Mouse (Mus musculus): ENCODE results near the gene Lmbr1l. TPM values are rescaled to one million over a fixed set of nuclear protein-coding genes. Genes with fewer than 3 reads are reported as not detected.

Lmbr1l gene
- 23.9 and 25.3 TPM in 2 replicates for polyA plus RNA-seq (2016; fragmentation: Nextera tagmentation; extraction: Ambion mirVana)

- H3K4me3 ChIP-seq: peak within 1 kb of the TSS; percentile 95
- no peaks in the 10 kb centered on the region for H3K9me3 ChIP-seq
- WGBS: under 1% methylated on average over 81 of the region's 82 CpGs
- peak; percentile 99 for DNase-seq (ENCODE audit: extremely low spot score, low spot score)
- H3K36me3 ChIP-seq (replicated peaks): peaks cover 28% of the 10 kb centered on the region
- H3K27me3 ChIP-seq (ENCODE audit: poor library complexity, severe bottlenecking): no peaks in the 10 kb centered on the region
- H3K27ac ChIP-seq: peak within 1 kb of the TSS; percentile 95
- peaks cover 28% of the 10 kb centered on the region for H3K4me1 ChIP-seq
These were observed at the start of gene Lmbr1l for GRCm38 (mm10) chr15:98917538-98918498. TSS of gene Lmbr1l (minus strand) at chr15:98918231.

DNA sequence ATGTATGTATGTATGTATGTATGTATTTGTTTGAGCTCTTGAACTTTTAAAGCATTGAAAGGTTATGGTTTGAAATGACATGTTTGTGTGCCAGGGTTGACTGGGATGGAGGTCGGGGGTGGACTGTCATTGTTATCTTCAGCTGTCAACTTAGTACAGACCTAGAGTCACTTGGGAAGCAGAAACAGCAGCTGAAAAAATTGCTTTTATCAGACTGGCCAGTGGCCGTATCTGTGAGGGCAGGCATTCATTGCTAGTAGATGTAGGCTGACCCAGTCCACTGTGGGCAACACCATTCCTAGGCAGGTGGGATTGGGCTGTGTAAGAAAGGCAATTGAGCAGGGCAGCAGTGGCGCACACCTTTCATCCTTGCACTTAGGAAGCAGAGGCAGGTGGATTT is 41.5 kb upstream of the Lmbr1l start:
- no peak overlapping the region for H3K4me3 ChIP-seq
- no peak overlapping the region for H3K27ac ChIP-seq

GRCm38 (mm10) chr15:98958901-98959420 is 40.9 kb upstream of the Lmbr1l start:
- H3K9me3 ChIP-seq: peaks cover 2% of the 10 kb centered on the region; the same call in 1 of the 2 replicates
- no peak overlapping the region for H3K27ac ChIP-seq
- WGBS: 89% methylated on average over 4 of the region's 4 CpGs
- H3K27me3 ChIP-seq (ENCODE audit: poor library complexity, severe bottlenecking): no peaks in the 10 kb centered on the region
- DNase-seq (ENCODE audit: extremely low spot score, low spot score): no peak
- H3K4me1 ChIP-seq: peaks cover 27% of the 10 kb centered on the region
- no peaks in the 10 kb centered on the region for H3K36me3 ChIP-seq (replicated peaks)
- no peak overlapping the region for H3K4me3 ChIP-seq

More for the DNA sequence above, 41.5 kb upstream of the Lmbr1l start:
- Histone ChIP-seq H3K27me3 (ENCODE audit: poor library complexity, severe bottlenecking) (no peaks in the 10 kb centered on the region), H3K36me3 (replicated peaks) (no peaks in the 10 kb centered on the region), H3K4me1 (peaks cover 21% of the 10 kb centered on the region), H3K9me3 (peaks cover 5% of the 10 kb centered on the region; the same call in 1 of the 2 replicates)
- DNase-seq (ENCODE audit: extremely low spot score, low spot score): no peak
- 88% methylated on average over 3 of the region's 3 CpGs for WGBS

DNA sequence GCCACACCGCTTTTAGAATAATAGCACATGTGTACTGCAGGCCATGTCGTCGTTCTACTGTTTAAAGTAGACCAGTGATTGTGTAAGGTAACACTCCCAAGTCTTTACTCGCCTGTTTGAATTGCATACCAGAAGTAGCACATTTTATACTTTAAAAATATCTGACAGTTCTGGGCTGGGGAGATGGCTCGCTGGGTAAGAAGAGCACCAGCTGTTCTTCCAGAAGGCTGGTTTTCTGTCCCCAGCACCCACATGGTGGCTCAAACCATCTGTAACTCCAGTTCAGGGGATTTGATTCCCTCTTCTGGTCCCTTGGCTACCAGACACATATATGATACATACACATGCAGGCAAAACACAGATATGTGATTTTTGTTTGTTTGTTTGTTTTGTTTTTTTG is 39.4 kb upstream of the Lmbr1l start:
- H3K9me3 ChIP-seq: no peaks in the 10 kb centered on the region
- no peaks in the 10 kb centered on the region for H3K36me3 ChIP-seq (replicated peaks)
- DNase-seq (ENCODE audit: extremely low spot score, low spot score): no peak
- WGBS: 93% methylated on average over 5 of the region's 5 CpGs
- no peak overlapping the region for H3K4me3 ChIP-seq
- H3K27me3 ChIP-seq (ENCODE audit: poor library complexity, severe bottlenecking): no peaks in the 10 kb centered on the region
- no peak overlapping the region for H3K27ac ChIP-seq
- peaks cover 32% of the 10 kb centered on the region for H3K4me1 ChIP-seq

GRCm38 (mm10) chr15:98956000-98956399 is 38.0 kb upstream of the Lmbr1l start:
- peaks cover 40% of the 10 kb centered on the region for H3K4me1 ChIP-seq
- H3K9me3 ChIP-seq: no peaks in the 10 kb centered on the region
- peak overlapping the region; percentile 98; the same call in 1 of the 2 replicates for H3K27ac ChIP-seq
- H3K36me3 ChIP-seq (replicated peaks): peaks cover 11% of the 10 kb centered on the region
- no peak overlapping the region for H3K4me3 ChIP-seq
- 86% methylated on average over 4 of the region's 4 CpGs for WGBS
- H3K27me3 ChIP-seq (ENCODE audit: poor library complexity, severe bottlenecking): no peaks in the 10 kb centered on the region
- no peak for DNase-seq (ENCODE audit: extremely low spot score, low spot score)

- Histone ChIP-seq H3K9me3 (no peaks in the 10 kb centered on the region), H3K36me3 (replicated peaks) (peaks cover 16% of the 10 kb centered on the region), H3K27ac (peak overlapping the region; percentile 98), H3K4me3 (peak overlapping the region; percentile 91), H3K4me1 (peaks cover 40% of the 10 kb centered on the region), H3K27me3 (ENCODE audit: poor library complexity, severe bottlenecking) (no peaks in the 10 kb centered on the region)
- no peak for DNase-seq (ENCODE audit: extremely low spot score, low spot score)
- WGBS: 72% methylated on average over 4 of the region's 4 CpGs
These were observed 37.3 kb upstream of the Lmbr1l start for GRCm38 (mm10) chr15:98955324-98955723.

DNA sequence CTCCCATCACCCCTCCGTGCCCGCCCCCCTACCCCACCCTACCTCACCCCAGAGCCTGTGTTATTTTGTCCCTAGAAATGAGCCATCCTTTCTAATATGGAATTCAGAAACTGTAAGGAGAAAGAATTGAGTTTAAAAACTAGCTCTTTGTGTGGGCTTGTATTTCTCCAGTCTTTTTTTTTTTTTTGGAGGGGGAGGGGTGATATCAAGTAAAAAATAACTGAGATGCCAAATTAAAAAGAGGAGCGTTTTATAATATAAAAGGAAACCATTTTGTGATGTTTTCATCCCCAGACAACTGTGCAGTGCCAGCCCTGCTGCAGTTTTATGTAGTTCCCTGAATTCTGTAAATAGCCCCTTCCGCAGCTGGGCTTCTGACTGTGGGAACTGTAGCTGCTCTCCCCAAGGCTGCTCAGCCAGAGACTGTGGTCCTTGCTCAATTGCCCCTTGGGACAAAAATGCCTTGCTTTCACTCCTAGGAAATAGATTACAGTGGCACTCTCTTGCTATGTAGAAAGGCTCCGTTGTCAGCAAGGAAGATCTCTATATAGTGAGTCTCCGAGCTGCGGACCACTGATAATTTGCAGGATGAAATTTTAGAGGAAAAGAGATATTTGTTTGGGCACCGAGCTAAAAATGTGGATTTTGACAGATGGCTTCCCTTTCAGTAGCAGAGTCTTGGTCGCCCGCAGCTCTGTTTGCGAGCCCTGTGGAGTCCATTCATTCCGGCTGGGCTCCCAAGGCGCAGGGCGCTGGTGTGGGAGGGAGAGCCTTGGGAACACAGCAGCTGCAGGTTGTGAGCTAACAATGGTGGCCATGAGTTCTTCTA is 36.6 kb upstream of the Lmbr1l start:
- H3K9me3 ChIP-seq: no peaks in the 10 kb centered on the region
- no peaks in the 10 kb centered on the region for H3K27me3 ChIP-seq (ENCODE audit: poor library complexity, severe bottlenecking)
- peaks cover 19% of the 10 kb centered on the region for H3K36me3 ChIP-seq (replicated peaks)
- H3K4me1 ChIP-seq: peaks cover 40% of the 10 kb centered on the region
- WGBS: 8% methylated on average over 14 of the region's 14 CpGs
- H3K27ac ChIP-seq: peak overlapping the region; percentile 98
- peak overlapping the region; percentile 91 for H3K4me3 ChIP-seq
- DNase-seq (ENCODE audit: extremely low spot score, low spot score): peak; percentile 53

DNA sequence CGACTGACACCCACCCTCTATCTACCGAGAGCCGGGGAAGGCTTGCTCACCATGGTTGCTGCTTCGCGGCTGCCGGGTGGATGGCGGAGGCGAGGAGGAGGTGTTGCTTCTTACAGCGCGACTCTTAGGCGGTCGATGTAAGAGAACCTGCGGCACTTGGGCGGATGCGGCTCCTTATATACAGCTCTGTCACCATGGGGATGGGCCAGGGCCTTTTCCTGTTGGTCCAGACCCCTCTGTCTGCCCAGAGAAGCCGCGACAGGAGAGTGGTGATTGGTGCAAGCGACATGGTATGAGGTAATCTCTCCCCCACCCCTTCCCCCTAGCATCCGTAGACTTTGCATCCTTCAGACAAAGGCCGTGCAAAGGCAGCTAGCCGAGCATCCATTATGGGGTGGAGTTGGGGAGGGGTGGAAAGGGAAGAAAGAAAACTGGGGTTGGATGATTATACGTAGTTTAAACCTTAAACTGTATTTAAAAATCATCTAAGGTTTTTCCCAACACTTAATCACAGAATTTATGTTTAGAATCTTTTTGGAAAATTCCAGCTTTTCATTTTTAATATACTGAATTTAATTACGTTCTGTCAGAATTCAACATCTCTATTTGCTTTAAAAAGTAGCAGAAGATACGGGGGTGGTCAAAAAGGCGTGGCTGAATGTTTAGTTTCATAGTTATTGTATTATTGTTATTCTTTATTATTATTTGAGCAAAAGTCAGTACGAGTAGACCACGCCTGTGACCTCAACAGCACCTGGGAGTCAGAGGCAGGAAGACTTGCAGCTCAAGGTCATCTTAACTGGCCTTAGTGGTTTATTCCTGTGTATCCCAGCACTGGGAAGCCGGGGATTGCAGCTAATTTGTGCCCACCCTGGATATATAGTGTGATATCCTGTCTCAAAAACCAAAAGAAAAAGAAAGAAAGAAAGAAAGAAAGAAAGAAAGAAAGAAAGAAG is 35.6 kb upstream of the Lmbr1l start, which contains the start of the genes Gm49450 and Tuba1a:
TSS of gene Gm49450 (minus strand) at position 151 of the 956 bp plus-strand sequence.
TSS of gene Tuba1a (minus strand) at position 303 of the 956 bp plus-strand sequence.
- no peaks in the 10 kb centered on the region for H3K27me3 ChIP-seq (ENCODE audit: poor library complexity, severe bottlenecking)
- DNase-seq (ENCODE audit: extremely low spot score, low spot score): peak; percentile 99
- H3K4me3 ChIP-seq: peak within 1 kb of the TSS; percentile 91
- no peaks in the 10 kb centered on the region for H3K9me3 ChIP-seq
- 3% methylated on average over 28 of the region's 28 CpGs for WGBS
- peak within 1 kb of the TSS; percentile 98 for H3K27ac ChIP-seq
- peaks cover 40% of the 10 kb centered on the region for H3K4me1 ChIP-seq
- H3K36me3 ChIP-seq (replicated peaks): peaks cover 28% of the 10 kb centered on the region

GRCm38 (mm10) chr15:98952751-98953400 is 34.8 kb upstream of the Lmbr1l start:
- no peaks in the 10 kb centered on the region for H3K27me3 ChIP-seq (ENCODE audit: poor library complexity, severe bottlenecking)
- peaks cover 45% of the 10 kb centered on the region for H3K4me1 ChIP-seq
- H3K9me3 ChIP-seq: no peaks in the 10 kb centered on the region
- H3K27ac ChIP-seq: peak overlapping the region; percentile 98
- under 1% methylated on average over 41 of the region's 41 CpGs for WGBS
- peak; percentile 54 for DNase-seq (ENCODE audit: extremely low spot score, low spot score)
- peaks cover 28% of the 10 kb centered on the region for H3K36me3 ChIP-seq (replicated peaks)
- H3K4me3 ChIP-seq: peak overlapping the region; percentile 91

- no peaks in the 10 kb centered on the region for H3K9me3 ChIP-seq
These were observed 34.0 kb upstream of the Lmbr1l start for GRCm38 (mm10) chr15:98952063-98952455.

More at GRCm38 (mm10) chr15:98952063-98952455, 34.0 kb upstream of the Lmbr1l start:
- H3K27ac ChIP-seq: peak overlapping the region; percentile 98
- H3K4me3 ChIP-seq: peak overlapping the region; percentile 91
- H3K4me1 ChIP-seq: peaks cover 46% of the 10 kb centered on the region
- WGBS: 47% methylated on average over 5 of the region's 5 CpGs
- DNase-seq (ENCODE audit: extremely low spot score, low spot score): no peak
- peaks cover 28% of the 10 kb centered on the region for H3K36me3 ChIP-seq (replicated peaks)
- H3K27me3 ChIP-seq (ENCODE audit: poor library complexity, severe bottlenecking): no peaks in the 10 kb centered on the region

Data from forebrain, embryonic 10.5 days (tissue).